Mouse (Mus musculus): ENCODE measurements around the gene Agfg1.

DNA sequence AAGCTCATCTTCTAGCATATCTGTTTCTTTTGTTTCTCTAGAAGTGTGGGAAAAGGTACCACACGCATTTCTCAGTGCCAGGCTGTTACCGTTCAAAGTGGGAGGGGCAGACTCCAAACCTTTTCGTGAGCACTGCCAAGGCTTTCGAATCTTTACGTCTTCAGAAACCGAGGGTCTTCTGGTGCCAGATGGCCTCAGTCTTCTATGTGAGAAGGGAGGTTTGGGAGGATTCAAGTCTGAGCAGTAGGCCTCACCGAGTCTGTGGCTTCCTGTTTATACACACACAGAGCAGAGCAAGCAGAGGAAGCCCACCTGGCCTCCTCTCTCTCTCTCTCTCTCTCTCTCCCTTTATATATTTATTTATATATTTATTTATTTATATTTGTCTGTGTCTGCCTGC lies 32.1 kb upstream of the Agfg1 start:
- TF ChIP-seq CTCF (IDR thresholded peaks at IDR 0.05; ENCODE audit: borderline replicate concordance, insufficient read depth, low read length) (no peak), POLR2A (IDR thresholded peaks at IDR 0.05; ENCODE audit: low read depth, low read length) (no peak)
